Mouse (Mus musculus): ENCODE results near the gene Chst11. TPM values are rescaled to one million over a fixed set of nuclear protein-coding genes. Genes with fewer than 3 reads are reported as not detected.

The Chst11 gene
- total and polyA plus RNA-seq, 3 experiments, result 3.1 to 4.5 (median 3.2) TPM

DNA sequence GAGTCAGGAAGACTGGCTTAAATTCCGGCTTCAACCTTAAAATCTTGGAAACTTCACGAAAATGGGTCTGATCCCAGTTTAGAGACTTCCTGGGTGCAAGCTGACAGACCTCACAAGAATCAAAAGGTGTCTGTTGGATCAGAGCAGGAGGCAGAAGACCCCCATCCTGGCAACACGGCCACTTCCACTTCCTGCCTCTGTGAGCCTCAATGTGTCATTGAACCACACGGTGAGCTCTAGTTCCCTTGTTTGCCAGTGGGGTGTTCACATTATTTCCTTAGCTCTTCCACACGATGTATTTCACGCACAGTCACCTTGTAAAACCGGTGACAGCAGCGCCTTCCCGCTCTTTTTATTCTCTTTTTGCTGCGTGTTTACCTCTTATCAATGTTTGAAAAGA is 54.1 kb downstream of the Chst11 start:
- peaks cover 13% of the 10 kb centered on the region for H3K4me1 ChIP-seq (ENCODE audit: control insufficient read depth, insufficient read depth, low read length)
- WGBS, result 84% methylated on average over 10 of the region's 10 CpGs
- no peak overlapping the region for H3K4me3 ChIP-seq
- no peak for DNase-seq
- no peaks in the 10 kb centered on the region for H3K79me2 ChIP-seq (replicated peaks; ENCODE audit: control insufficient read depth, insufficient read depth, low read length)
- no peaks in the 10 kb centered on the region for H3K27me3 ChIP-seq (ENCODE audit: control insufficient read depth, insufficient read depth, low read length)
- intact Hi-C loops (cut with DNase I), result no loop called here
- H3K27ac ChIP-seq, result no peak overlapping the region
- H3K9ac ChIP-seq (ENCODE audit: low read depth, low read length), result no peak overlapping the region
- no peak for TF ChIP-seq CTCF (IDR thresholded peaks at IDR 0.05)
- TF ChIP-seq EP300 (IDR thresholded peaks at IDR 0.05; ENCODE audit: insufficient read depth, low read depth, low read length), result no peak
- no peak for TF ChIP-seq POLR2A (IDR thresholded peaks at IDR 0.05; ENCODE audit: insufficient read depth, low read depth, low read length)
- 0 out of 2 replicates have a peak, but pooled peaks cover 4% of the 10 kb centered on the region for H3K36me3 ChIP-seq (ENCODE audit: control insufficient read depth, insufficient read depth, low read length)

DNA sequence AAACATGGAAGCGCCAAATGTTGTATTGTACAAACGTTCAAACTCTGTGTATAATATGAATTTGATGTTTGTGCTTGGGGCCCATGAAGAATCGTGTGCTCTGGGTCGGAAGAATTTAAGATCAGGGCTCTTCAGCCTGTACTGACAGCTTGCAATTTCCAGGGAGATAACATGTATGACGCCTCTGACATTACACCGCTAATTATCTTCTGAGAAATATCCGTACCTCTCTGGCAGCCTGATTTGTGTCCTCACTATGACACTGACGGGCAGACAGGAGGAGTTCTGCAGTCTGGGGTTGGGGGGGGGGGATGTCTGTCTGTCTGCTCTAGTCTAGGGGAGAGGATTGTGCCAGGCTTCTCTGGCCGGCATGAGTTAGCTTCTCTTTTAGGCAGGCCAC is 56.6 kb downstream of the Chst11 start:
- TF ChIP-seq POLR2A (IDR thresholded peaks at IDR 0.05; ENCODE audit: insufficient read depth, low read depth, low read length), result no peak
- TF ChIP-seq EP300 (IDR thresholded peaks at IDR 0.05; ENCODE audit: insufficient read depth, low read depth, low read length), result no peak
- no peak for TF ChIP-seq CTCF (IDR thresholded peaks at IDR 0.05)
- H3K27ac ChIP-seq, result peak overlapping the region; percentile 93
- intact Hi-C loops (cut with DNase I), result loop anchor here (2.0 to 5.0 kb wide), 2 partner anchors 35 to 51 kb away; no protein-coding TSS in a partner anchor
- H3K4me1 ChIP-seq (ENCODE audit: control insufficient read depth, insufficient read depth, low read length), result peaks cover 13% of the 10 kb centered on the region
- H3K36me3 ChIP-seq (ENCODE audit: control insufficient read depth, insufficient read depth, low read length), result 0 out of 2 replicates have a peak, but pooled peaks cover 4% of the 10 kb centered on the region
- no peak overlapping the region for H3K4me3 ChIP-seq
- 86% methylated on average over 9 of the region's 9 CpGs for WGBS
- H3K79me2 ChIP-seq (replicated peaks; ENCODE audit: control insufficient read depth, insufficient read depth, low read length), result no peaks in the 10 kb centered on the region
- no peaks in the 10 kb centered on the region for H3K27me3 ChIP-seq (ENCODE audit: control insufficient read depth, insufficient read depth, low read length)
- no peak overlapping the region for H3K9ac ChIP-seq (ENCODE audit: low read depth, low read length)
- DNase-seq, result no peak

- Histone ChIP-seq H3K4me3 (no peak overlapping the region), H3K79me2 (replicated peaks; ENCODE audit: control insufficient read depth, insufficient read depth, low read length) (no peaks in the 10 kb centered on the region), H3K9ac (ENCODE audit: low read depth, low read length) (peak overlapping the region; percentile 11; the same call in 1 of the 2 replicates), H3K4me1 (ENCODE audit: control insufficient read depth, insufficient read depth, low read length) (peaks cover 13% of the 10 kb centered on the region), H3K36me3 (ENCODE audit: control insufficient read depth, insufficient read depth, low read length) (0 out of 2 replicates have a peak, but pooled peaks cover 4% of the 10 kb centered on the region), H3K27ac (peak overlapping the region; percentile 93), H3K27me3 (ENCODE audit: control insufficient read depth, insufficient read depth, low read length) (no peaks in the 10 kb centered on the region)
- TF ChIP-seq CTCF (IDR thresholded peaks at IDR 0.05), result no peak
- TF ChIP-seq POLR2A (IDR thresholded peaks at IDR 0.05; ENCODE audit: insufficient read depth, low read depth, low read length), result no peak
- TF ChIP-seq EP300 (IDR thresholded peaks at IDR 0.05; ENCODE audit: insufficient read depth, low read depth, low read length), result peak; percentile 94; the same call in 1 of the 2 replicates
- WGBS, result 39% methylated on average over 10 of the region's 10 CpGs
- peak; percentile 59 to 79 for DNase-seq
- intact Hi-C loops (cut with DNase I), result loop anchor here (2.0 to 5.0 kb wide), 2 partner anchors 36 to 52 kb away; no protein-coding TSS in a partner anchor
Observed at GRCm38 (mm10) chr10:83042613-83043477, 57.5 kb downstream of the Chst11 start.

DNA sequence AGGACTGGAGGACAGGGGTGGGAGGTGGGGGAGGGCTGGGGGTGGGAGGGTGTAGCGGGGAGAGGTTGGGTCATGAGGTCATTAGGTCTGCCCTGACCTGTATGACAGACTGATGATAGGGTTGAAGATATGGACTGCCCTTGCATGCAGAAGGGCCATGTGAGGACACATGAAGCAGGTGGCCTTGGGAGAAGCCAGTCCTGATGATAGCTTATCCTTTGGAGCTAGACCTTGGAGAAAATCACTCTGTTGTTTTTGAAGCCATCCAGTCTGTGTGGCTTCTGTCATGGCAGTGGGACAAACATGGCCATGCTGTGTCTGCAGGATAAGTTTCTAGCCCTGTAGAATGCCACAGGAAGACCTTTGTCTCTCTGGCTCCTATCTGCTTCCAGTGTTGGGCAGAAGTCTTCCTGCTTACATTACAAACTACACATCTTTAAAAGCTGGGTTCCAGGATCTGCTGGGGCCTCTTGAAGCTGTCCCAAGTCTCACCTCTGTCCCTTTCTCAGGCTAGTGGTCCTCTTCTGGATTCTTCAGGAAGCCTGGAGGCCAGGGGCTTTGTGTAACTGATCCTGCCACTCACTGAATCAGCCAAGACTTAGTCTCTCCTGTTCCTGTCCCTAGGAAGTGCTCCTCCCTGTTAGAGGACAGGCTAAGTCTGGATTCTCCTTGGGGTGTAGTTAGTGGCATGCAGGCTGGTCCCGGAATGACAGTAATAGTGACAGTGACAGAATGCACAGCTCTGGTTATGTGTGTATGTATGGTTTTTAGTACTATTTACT is 58.4 kb downstream of the Chst11 start:
- 58% methylated on average over 2 of the region's 2 CpGs for WGBS

GRCm38 (mm10) chr10:83049174-83049780 is 64.0 kb downstream of the Chst11 start:
- peaks cover 3% of the 10 kb centered on the region; the same call in 1 of the 2 replicates for H3K4me1 ChIP-seq (ENCODE audit: control insufficient read depth, insufficient read depth, low read length)
- WGBS, result 75% methylated on average over 12 of the region's 12 CpGs
- H3K36me3 ChIP-seq (ENCODE audit: control insufficient read depth, insufficient read depth, low read length), result no peaks in the 10 kb centered on the region
- H3K4me3 ChIP-seq, result no peak overlapping the region
- DNase-seq, result no peak
- no peak for TF ChIP-seq POLR2A (IDR thresholded peaks at IDR 0.05; ENCODE audit: insufficient read depth, low read depth, low read length)
- no peak for TF ChIP-seq CTCF (IDR thresholded peaks at IDR 0.05)
- no peak for TF ChIP-seq EP300 (IDR thresholded peaks at IDR 0.05; ENCODE audit: insufficient read depth, low read depth, low read length)
- no peak overlapping the region for H3K9ac ChIP-seq (ENCODE audit: low read depth, low read length)
- H3K79me2 ChIP-seq (replicated peaks; ENCODE audit: control insufficient read depth, insufficient read depth, low read length), result no peaks in the 10 kb centered on the region
- H3K27me3 ChIP-seq (ENCODE audit: control insufficient read depth, insufficient read depth, low read length), result no peaks in the 10 kb centered on the region
- H3K27ac ChIP-seq, result no peak overlapping the region
- intact Hi-C loops (cut with DNase I), result no loop called here

More for the DNA sequence above, 58.4 kb downstream of the Chst11 start:
- H3K27me3 ChIP-seq (ENCODE audit: control insufficient read depth, insufficient read depth, low read length), result no peaks in the 10 kb centered on the region
- no peak overlapping the region for H3K9ac ChIP-seq (ENCODE audit: low read depth, low read length)
- peak overlapping the region; percentile 93 for H3K27ac ChIP-seq
- no peak for TF ChIP-seq POLR2A (IDR thresholded peaks at IDR 0.05; ENCODE audit: insufficient read depth, low read depth, low read length)
- no peak for TF ChIP-seq CTCF (IDR thresholded peaks at IDR 0.05)
- no peak for TF ChIP-seq EP300 (IDR thresholded peaks at IDR 0.05; ENCODE audit: insufficient read depth, low read depth, low read length)
- H3K36me3 ChIP-seq (ENCODE audit: control insufficient read depth, insufficient read depth, low read length), result 0 out of 2 replicates have a peak, but pooled peaks cover 4% of the 10 kb centered on the region
- H3K79me2 ChIP-seq (replicated peaks; ENCODE audit: control insufficient read depth, insufficient read depth, low read length), result no peaks in the 10 kb centered on the region
- intact Hi-C loops (cut with DNase I), result loop anchor here (2.0 to 5.0 kb wide), 2 partner anchors 36 to 53 kb away; no protein-coding TSS in a partner anchor
- no peak overlapping the region for H3K4me3 ChIP-seq
- peaks cover 13% of the 10 kb centered on the region for H3K4me1 ChIP-seq (ENCODE audit: control insufficient read depth, insufficient read depth, low read length)
- DNase-seq, result no peak
